Mouse (Mus musculus): ENCODE measurements at regions not wholly inside any gene's neighbourhood (a gene's known extent, or its start where the extent isn't known, plus 50 kb on each side); places are given as distances from the start of the nearest gene placed in this dataset.

DNA sequence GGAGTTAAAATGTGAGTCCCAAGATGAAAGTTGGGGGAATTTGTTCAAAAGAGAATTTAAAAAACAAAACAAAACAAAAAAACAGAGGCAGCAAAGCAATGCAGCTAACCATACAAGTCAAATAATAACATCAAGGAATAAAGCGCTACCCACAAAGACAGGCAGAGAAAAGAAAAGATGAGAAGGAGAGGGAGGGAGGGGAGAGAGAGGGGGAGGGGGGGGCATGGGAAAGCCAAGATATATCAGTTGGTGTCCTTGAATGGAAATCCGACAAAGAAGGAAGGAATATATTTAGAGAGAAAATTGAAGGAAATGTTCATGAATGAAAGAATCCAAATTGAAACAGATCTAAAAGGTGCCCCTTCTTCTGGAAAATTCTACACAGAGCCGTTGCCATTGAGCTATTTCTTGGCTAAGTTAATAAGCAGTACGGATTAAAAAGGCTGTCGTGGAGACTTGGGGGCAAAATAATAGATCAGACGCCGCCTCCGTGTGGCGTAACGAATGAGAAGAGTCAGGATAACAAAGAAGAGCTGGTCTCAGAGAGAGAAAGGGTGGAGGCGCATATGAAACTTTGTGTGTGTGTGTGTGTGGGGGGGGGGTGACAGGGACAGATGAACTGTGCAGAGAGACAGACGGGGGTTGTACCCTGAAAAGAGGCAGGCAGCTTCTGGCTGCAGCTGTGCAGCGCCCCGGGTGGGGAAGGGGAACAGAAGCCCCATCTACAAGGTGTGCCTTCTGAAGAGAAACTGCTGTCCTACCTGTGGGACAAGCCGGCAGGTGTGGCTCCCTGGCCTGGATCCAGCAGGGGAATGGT, 373.2 kb upstream of the Hs6st1 start:
- WGBS = 62% methylated on average over 15 of the region's 15 CpGs
- DNase-seq = no peak
- H3K4me3 ChIP-seq (replicated peaks; ENCODE audit: extremely low read depth, low read depth, low read length) = no peak overlapping the region
- H3K4me1 ChIP-seq (ENCODE audit: control insufficient read depth, insufficient read depth, low read length) = no peaks in the 10 kb centered on the region
- TF ChIP-seq CTCF (IDR thresholded peaks at IDR 0.05; ENCODE audit: insufficient read depth, low read length) (no peak), POLR2A (IDR thresholded peaks at IDR 0.05; ENCODE audit: borderline replicate concordance, extremely low read depth, low read depth, low read length) (no peak)

GRCm38 (mm10) chr1:35697218-35697617, 371.0 kb upstream of the Hs6st1 start:
- no peaks in the 10 kb centered on the region for H3K4me1 ChIP-seq (ENCODE audit: control insufficient read depth, insufficient read depth, low read length)
- H3K4me3 ChIP-seq (replicated peaks; ENCODE audit: extremely low read depth, low read depth, low read length) = no peak overlapping the region
- TF ChIP-seq POLR2A (IDR thresholded peaks at IDR 0.05; ENCODE audit: borderline replicate concordance, extremely low read depth, low read depth, low read length) = no peak
- no peak for TF ChIP-seq CTCF (IDR thresholded peaks at IDR 0.05; ENCODE audit: insufficient read depth, low read length)
- DNase-seq = no peak
- 23% methylated on average over 4 of the region's 4 CpGs for WGBS

GRCm38 (mm10) chr1:35697834-35698500, 370.2 kb upstream of the Hs6st1 start:
- no peak for DNase-seq
- no peak for TF ChIP-seq CTCF (IDR thresholded peaks at IDR 0.05; ENCODE audit: insufficient read depth, low read length)
- no peak for TF ChIP-seq POLR2A (IDR thresholded peaks at IDR 0.05; ENCODE audit: borderline replicate concordance, extremely low read depth, low read depth, low read length)
- no peaks in the 10 kb centered on the region for H3K4me1 ChIP-seq (ENCODE audit: control insufficient read depth, insufficient read depth, low read length)
- WGBS = 37% methylated on average over 10 of the region's 10 CpGs
- H3K4me3 ChIP-seq (replicated peaks; ENCODE audit: extremely low read depth, low read depth, low read length) = no peak overlapping the region

DNA sequence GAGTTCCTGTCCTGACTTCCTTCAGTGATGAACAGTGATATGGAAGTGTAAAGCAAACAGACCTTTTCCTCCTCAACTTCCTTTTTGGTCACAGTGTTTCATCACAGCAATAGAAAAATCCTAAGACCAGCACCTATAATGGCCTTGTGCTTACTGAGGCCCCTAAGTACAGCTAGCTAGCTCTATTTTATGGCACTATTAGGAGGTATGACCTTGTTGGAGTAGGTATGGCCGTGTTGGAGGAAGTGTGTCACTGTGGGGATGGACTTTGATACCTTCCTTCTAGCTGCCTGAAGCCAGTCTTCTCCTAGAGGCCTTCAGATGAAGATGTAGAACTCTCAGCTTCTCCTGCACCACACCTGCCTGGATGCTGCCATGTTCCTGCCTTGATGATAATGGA, 365.6 kb upstream of the Hs6st1 start:
- no peak for DNase-seq
- 35% methylated on average over 1 of the region's 1 CpGs for WGBS
- Histone ChIP-seq H3K4me3 (replicated peaks; ENCODE audit: extremely low read depth, low read depth, low read length) (no peak overlapping the region), H3K4me1 (ENCODE audit: control insufficient read depth, insufficient read depth, low read length) (no peaks in the 10 kb centered on the region)
- TF ChIP-seq POLR2A (IDR thresholded peaks at IDR 0.05; ENCODE audit: borderline replicate concordance, extremely low read depth, low read depth, low read length) = no peak
- TF ChIP-seq CTCF (IDR thresholded peaks at IDR 0.05; ENCODE audit: insufficient read depth, low read length) = no peak

- Histone ChIP-seq H3K4me3 (replicated peaks; ENCODE audit: extremely low read depth, low read depth, low read length) (no peak overlapping the region), H3K4me1 (ENCODE audit: control insufficient read depth, insufficient read depth, low read length) (no peaks in the 10 kb centered on the region)
- WGBS = 76% methylated on average over 6 of the region's 6 CpGs
- TF ChIP-seq POLR2A (IDR thresholded peaks at IDR 0.05; ENCODE audit: borderline replicate concordance, extremely low read depth, low read depth, low read length) = no peak
- no peak for TF ChIP-seq CTCF (IDR thresholded peaks at IDR 0.05; ENCODE audit: insufficient read depth, low read length)
- DNase-seq = no peak
Measured at GRCm38 (mm10) chr1:35706336-35706735, 361.9 kb upstream of the Hs6st1 start.

DNA sequence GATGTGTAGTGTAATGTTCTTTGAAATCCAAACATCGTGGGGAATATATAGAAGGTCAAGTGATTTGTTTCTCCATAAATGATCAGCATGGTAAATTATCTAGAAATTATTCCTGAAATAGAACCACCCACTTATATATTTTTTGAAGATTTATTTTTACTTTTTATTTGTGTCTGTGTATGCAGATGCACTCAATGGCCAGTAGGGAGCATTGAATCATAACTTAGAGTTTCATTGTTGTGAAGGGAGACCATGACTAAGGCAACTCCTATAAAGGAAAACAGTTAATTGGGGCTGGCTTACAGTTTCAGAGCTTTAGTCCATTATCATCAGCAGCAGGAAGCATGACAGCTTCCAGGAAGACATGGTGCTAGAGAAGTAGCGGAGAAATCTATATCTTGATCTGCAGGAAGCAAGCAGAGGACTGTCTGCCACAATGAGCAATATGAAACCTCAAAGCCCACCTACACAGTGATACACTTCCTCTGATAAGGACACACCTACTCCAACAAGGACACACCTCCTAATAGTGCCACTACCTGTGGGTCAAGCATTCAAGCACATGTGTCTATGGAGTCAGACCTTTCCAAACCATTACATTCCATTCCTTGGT, 359.9 kb upstream of the Hs6st1 start:
- no peak for DNase-seq
- no peaks in the 10 kb centered on the region for H3K4me1 ChIP-seq (ENCODE audit: control insufficient read depth, insufficient read depth, low read length)
- no peak for TF ChIP-seq CTCF (IDR thresholded peaks at IDR 0.05; ENCODE audit: insufficient read depth, low read length)
- no peak for TF ChIP-seq POLR2A (IDR thresholded peaks at IDR 0.05; ENCODE audit: borderline replicate concordance, extremely low read depth, low read depth, low read length)
- WGBS = 86% methylated on average over 2 of the region's 2 CpGs
- no peak overlapping the region for H3K4me3 ChIP-seq (replicated peaks; ENCODE audit: extremely low read depth, low read depth, low read length)

GRCm38 (mm10) chr1:35709214-35709613, 359.0 kb upstream of the Hs6st1 start:
- Histone ChIP-seq H3K4me3 (replicated peaks; ENCODE audit: extremely low read depth, low read depth, low read length) (no peak overlapping the region), H3K4me1 (ENCODE audit: control insufficient read depth, insufficient read depth, low read length) (no peaks in the 10 kb centered on the region)
- TF ChIP-seq CTCF (IDR thresholded peaks at IDR 0.05; ENCODE audit: insufficient read depth, low read length) (no peak), POLR2A (IDR thresholded peaks at IDR 0.05; ENCODE audit: borderline replicate concordance, extremely low read depth, low read depth, low read length) (no peak)
- DNase-seq = no peak

DNA sequence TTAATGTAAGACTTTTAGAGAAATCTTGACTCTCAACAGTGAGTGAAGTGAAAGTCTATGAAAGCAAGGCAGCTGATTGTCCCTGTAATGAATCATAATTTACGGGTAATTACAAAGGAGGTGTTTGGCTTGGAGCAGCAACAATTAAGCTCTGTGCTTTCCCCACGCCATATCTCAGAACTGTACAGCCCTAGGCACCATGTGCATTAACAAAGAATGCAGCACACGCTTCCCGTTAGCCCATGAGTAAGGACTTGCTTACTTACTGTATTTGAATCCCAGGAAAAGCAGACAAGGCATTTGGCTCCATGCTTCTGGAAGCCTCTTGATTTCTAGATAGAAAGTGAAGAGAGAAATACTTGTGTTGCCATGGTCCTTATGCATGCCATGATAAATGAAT, 354.2 kb upstream of the Hs6st1 start:
- WGBS = 71% methylated on average over 4 of the region's 4 CpGs

GRCm38 (mm10) chr1:35715931-35716330, 352.3 kb upstream of the Hs6st1 start:
- Histone ChIP-seq H3K4me3 (replicated peaks; ENCODE audit: extremely low read depth, low read depth, low read length) (no peak overlapping the region), H3K4me1 (ENCODE audit: control insufficient read depth, insufficient read depth, low read length) (no peaks in the 10 kb centered on the region)
- TF ChIP-seq POLR2A (IDR thresholded peaks at IDR 0.05; ENCODE audit: borderline replicate concordance, extremely low read depth, low read depth, low read length) (no peak), CTCF (IDR thresholded peaks at IDR 0.05; ENCODE audit: insufficient read depth, low read length) (no peak)
- WGBS = 53% methylated on average over 6 of the region's 6 CpGs
- DNase-seq = no peak

More for the DNA sequence above, 354.2 kb upstream of the Hs6st1 start:
- Histone ChIP-seq H3K4me3 (replicated peaks; ENCODE audit: extremely low read depth, low read depth, low read length) (no peak overlapping the region), H3K4me1 (ENCODE audit: control insufficient read depth, insufficient read depth, low read length) (no peaks in the 10 kb centered on the region)
- DNase-seq = no peak
- TF ChIP-seq CTCF (IDR thresholded peaks at IDR 0.05; ENCODE audit: insufficient read depth, low read length) (no peak), POLR2A (IDR thresholded peaks at IDR 0.05; ENCODE audit: borderline replicate concordance, extremely low read depth, low read depth, low read length) (no peak)

Data from lung, adult 2 months (tissue).